Mouse (Mus musculus): ENCODE results near the gene Cntn4.

DNA sequence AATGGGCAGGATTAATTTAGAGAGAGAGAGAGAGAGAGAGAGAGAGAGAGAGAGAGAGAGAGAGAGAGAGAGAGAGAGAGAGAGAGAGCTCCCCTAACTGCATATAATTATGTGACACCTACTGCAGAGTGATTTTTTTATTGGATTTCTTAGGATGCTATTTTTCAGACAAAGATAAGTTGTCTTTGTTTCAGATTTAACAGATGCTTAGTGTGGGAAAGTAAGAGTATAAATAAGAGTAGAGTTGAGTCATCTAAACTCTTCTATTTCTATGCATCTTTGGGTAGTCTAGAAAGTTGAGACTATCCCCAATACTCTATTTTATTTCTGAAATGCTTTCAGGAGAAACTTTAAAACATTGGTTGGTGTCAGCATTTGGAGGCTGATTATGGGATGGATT is 660.4 kb downstream of the Cntn4 start:
- no peak for TF ChIP-seq CTCF (conservative IDR thresholded peaks at IDR 0.05; ENCODE audit: low read length)
- TF ChIP-seq POU5F1 (IDR thresholded peaks at IDR 0.05; ENCODE audit: borderline replicate concordance, low read length), result no peak
